Mouse (Mus musculus): ENCODE data around the gene Zfp277.

Zfp277 gene

GRCm38 (mm10) chr12:40438049-40438448, 7.7 kb downstream of the Zfp277 start:
- no peak for DNase-seq

GRCm38 (mm10) chr12:40434101-40434500, 11.6 kb downstream of the Zfp277 start:
- peak; percentile 48 to 54 for DNase-seq

- DNase-seq, result no peak
Measured at GRCm38 (mm10) chr12:40431075-40431474, 14.6 kb downstream of the Zfp277 start.

- no peak for DNase-seq
Measured at GRCm38 (mm10) chr12:40429976-40430375, 15.7 kb downstream of the Zfp277 start.

GRCm38 (mm10) chr12:40427606-40428005, 18.1 kb downstream of the Zfp277 start:
- no peak for DNase-seq

GRCm38 (mm10) chr12:40424991-40425390, 20.7 kb downstream of the Zfp277 start:
- no peak for DNase-seq

- peak; percentile 48 to 51 for DNase-seq
Measured at GRCm38 (mm10) chr12:40417257-40417656, 28.4 kb downstream of the Zfp277 start.

- DNase-seq, result no peak
Measured at GRCm38 (mm10) chr12:40415312-40415925, 30.3 kb downstream of the Zfp277 start.

- DNase-seq, result no peak
Measured at GRCm38 (mm10) chr12:40414682-40415311, 30.9 kb downstream of the Zfp277 start.

GRCm38 (mm10) chr12:40399812-40400211, 45.9 kb downstream of the Zfp277 start:
- no peak for DNase-seq

- no peak for DNase-seq
Measured at GRCm38 (mm10) chr12:40399386-40399785, 46.3 kb downstream of the Zfp277 start.

GRCm38 (mm10) chr12:40398916-40399315, 46.8 kb downstream of the Zfp277 start:
- no peak for DNase-seq

- DNase-seq, result no peak
Measured at GRCm38 (mm10) chr12:40392869-40393268, 52.8 kb downstream of the Zfp277 start.

- no peak for DNase-seq
Measured at GRCm38 (mm10) chr12:40391262-40391661, 54.4 kb downstream of the Zfp277 start.

- peak; percentile 32 to 49 for DNase-seq
Measured at GRCm38 (mm10) chr12:40387786-40388185, 57.9 kb downstream of the Zfp277 start.

- DNase-seq, result peak; percentile 16 to 49
Measured at GRCm38 (mm10) chr12:40385301-40385700, 60.4 kb downstream of the Zfp277 start.

GRCm38 (mm10) chr12:40383718-40384117, 62.0 kb downstream of the Zfp277 start:
- no peak for DNase-seq

- no peak for DNase-seq
Measured at GRCm38 (mm10) chr12:40382539-40382938, 63.2 kb downstream of the Zfp277 start.

- peak in 1 of 2 experiments; percentile 14 for DNase-seq
Measured at GRCm38 (mm10) chr12:40381824-40382223, 63.9 kb downstream of the Zfp277 start.

- no peak for DNase-seq
Measured at GRCm38 (mm10) chr12:40381173-40381801, 64.4 kb downstream of the Zfp277 start.

GRCm38 (mm10) chr12:40379538-40379923, 66.2 kb downstream of the Zfp277 start:
- no peak for DNase-seq

GRCm38 (mm10) chr12:40378621-40379537, 66.8 kb downstream of the Zfp277 start:
- peak; percentile 68 to 74 for DNase-seq

- no peak for DNase-seq
Measured at GRCm38 (mm10) chr12:40351879-40352278, 93.8 kb downstream of the Zfp277 start.

Data from cerebellum, postnatal 10 days (tissue).